Mouse (Mus musculus): ENCODE results near the gene Methig1.

The Methig1 gene

DNA sequence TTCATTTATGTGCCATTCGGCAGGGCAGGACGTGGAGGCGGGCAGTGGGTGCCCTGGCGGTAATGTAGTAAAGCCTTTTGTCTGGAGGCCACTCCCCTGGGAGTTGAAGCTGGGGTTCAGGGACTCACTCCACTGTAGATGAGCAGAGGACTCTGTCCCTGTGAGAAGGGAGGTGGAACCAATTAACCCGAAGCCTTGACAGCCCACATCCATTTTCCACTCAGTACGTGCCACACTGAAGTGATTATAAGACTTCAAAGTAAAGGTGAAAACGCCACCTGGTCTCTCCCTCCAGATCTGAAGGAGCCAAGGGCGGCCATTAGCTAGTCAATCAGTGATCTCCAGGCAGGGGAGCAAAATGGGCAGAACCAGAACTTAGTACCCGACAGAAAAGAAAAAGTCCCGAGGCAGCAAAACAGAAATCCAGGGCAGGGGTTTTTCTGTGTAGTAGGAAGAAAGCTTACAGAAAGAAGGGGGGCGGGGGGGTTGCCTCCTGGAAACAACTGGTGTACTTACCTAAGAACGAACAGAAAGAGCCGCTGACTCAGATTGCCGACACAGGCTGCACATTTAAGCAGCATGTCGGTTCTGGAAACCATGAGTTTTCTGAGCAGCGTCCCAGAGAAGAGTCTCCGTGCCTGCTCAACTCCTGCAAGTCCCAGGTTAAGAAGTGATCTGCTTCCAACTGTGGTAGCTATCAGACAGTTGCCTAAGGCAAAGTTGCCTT is 71.6 kb downstream of the Methig1 start, which contains the start of gene Slc11a2:
Gene Slc11a2 (minus strand): TSS at position 677 of the 727 bp plus-strand sequence.
- DNase-seq: no peak

DNA sequence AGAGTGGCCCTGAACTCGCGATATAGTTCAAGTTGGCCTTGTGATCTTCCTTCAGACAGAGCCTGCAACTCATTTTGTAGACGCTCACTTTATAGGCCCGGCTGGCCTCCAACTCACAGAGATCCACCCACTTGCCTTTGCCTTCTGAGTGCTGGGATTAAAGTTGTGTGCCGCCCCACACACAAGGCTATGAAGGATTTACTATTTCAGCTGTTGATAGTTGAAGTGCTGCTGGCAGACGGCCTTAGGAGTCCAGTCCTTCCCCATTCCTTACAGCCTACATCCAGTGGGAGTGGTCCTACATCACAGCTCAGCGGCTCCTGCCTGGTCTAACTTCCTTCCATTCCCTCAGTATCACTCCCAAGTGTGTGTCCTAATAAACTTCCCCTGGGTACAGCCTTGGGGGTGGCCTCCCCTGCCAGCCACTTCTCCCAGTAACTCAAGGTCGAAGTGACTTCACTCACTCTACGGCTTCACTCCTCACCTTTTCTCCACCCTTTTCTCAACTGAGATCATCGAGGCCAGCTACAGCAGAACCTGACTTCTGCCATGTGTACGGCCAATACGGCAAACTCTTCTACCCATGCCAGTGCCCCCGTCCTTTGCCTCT is 75.5 kb downstream of the Methig1 start:
- no peak for DNase-seq

DNA sequence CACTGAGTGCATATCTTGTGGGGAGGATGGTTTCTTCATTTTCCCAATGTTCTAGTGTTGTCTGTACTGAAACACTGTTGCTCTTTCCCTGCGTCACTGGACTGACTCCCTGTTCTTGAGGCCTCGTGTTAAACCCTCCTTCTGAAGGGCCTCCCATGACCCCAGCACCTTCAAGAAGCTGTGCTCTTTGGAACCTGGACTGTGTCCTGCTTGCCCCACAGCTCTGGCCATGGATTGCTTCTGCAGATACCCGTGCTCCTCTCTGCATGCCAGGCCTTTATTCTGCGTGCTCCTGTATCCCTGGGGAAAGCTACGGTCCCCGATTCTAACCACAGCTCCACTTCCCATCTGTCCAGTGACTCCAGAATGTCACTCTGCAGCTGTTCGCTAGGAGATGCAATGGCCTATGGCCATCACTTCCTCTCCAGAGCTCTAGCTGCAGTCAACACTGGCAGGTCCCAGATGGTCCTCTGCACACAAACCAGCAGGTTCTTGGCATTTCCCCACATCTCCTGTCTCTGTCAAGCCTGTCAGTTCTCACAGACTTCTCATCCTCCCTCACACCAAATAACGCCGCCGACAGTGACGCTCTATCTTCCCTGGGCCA is 77.1 kb downstream of the Methig1 start:
- peak; percentile 85 to 89 for DNase-seq

DNA sequence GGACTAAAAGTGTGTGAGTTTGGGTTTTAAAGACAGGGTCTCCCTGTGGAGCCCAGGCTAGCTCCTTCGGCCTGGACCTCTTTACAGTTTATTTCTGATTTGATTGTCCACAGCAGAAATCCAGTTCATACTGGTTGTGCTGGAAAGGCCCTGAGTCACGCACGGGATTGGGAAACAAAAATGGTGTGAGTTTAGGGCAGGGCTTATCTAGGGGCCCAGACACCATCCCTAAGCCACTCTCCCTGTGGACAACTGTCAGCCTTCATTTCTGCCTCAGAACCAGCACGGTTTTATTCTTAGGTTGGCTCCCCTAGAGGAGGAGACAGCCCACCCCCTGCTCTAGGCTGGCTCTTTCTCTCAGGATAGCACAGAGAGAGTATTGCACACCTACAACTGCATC is 80.3 kb downstream of the Methig1 start:
- no peak for DNase-seq
